Mouse (Mus musculus): ENCODE results near the gene Gm49325. TPM values are rescaled to one million over a fixed set of nuclear protein-coding genes. Genes with fewer than 3 reads are reported as not detected.
A peak's percentile ranks its signal among the peaks of the same experiment; 100 is the strongest.

The Gm49325 gene
- polyA plus RNA-seq (2014; fragmentation: Nextera tagmentation; extraction: Ambion mirVana), result 2.9 TPM in 1 of 2 replicates, not detected in the other

- Histone ChIP-seq H3K9me3 (ENCODE audit: control insufficient read depth, low read length) (peaks cover 3% of the 10 kb centered on the region; the same call in 1 of the 2 replicates), H3K4me3 (ENCODE audit: control insufficient read depth in 1 of 2, insufficient read depth in 1 of 2, low read depth in 1 of 2, low read length in 2 of 2) (peak within 1 kb of the TSS; percentile 81 to 96), H3K9ac (ENCODE audit: low read length) (peak within 1 kb of the TSS; percentile 86), H3K4me2 (ENCODE audit: low read length) (peak within 1 kb of the TSS; percentile 97), H3K36me3 (ENCODE audit: control insufficient read depth, insufficient read depth, low read length) (peaks cover 27% of the 10 kb centered on the region), H3K27me3 (ENCODE audit: control insufficient read depth, insufficient read depth, low read length) (no peaks in the 10 kb centered on the region), H3K27ac (replicated peaks in 1 of 2; ENCODE audit: control insufficient read depth in 1 of 2, insufficient read depth in 1 of 2, low read depth in 2 of 2, low read length in 2 of 2) (peak within 1 kb of the TSS; percentile 96 to 97), H3K4me1 (ENCODE audit: control insufficient read depth in 2 of 2, insufficient read depth in 2 of 2, low read length in 2 of 2) (peaks cover 15 to 19% of the 10 kb centered on the region in 2 experiments)
- ATAC-seq (ENCODE audit: insufficient number of reproducible peaks, insufficient read depth, low FRiP score, low read depth), result peak; percentile 90
- WGBS, result 2% methylated on average over 104 of the region's 119 CpGs
Observed at GRCm38 (mm10) chr10:77605908-77606826, at the start of gene Gm49325, which contains the start of gene Sumo3. TSS of gene Gm49325 (plus strand) at chr10:77606197. TSS of gene Sumo3 (plus strand) at chr10:77606097.

- WGBS, result 82% methylated on average over 7 of the region's 7 CpGs
- Histone ChIP-seq H3K27me3 (ENCODE audit: control insufficient read depth, insufficient read depth, low read length) (no peaks in the 10 kb centered on the region), H3K9me3 (ENCODE audit: control insufficient read depth, low read length) (no peaks in the 10 kb centered on the region), H3K9ac (ENCODE audit: low read length) (no peak overlapping the region), H3K27ac (replicated peaks in 1 of 2; ENCODE audit: control insufficient read depth in 1 of 2, insufficient read depth in 1 of 2, low read depth in 2 of 2, low read length in 2 of 2) (no peak overlapping the region), H3K4me1 (ENCODE audit: control insufficient read depth in 2 of 2, insufficient read depth in 2 of 2, low read length in 2 of 2) (no peaks in the 10 kb centered on the region), H3K36me3 (ENCODE audit: control insufficient read depth, insufficient read depth, low read length) (no peaks in the 10 kb centered on the region), H3K4me3 (ENCODE audit: control insufficient read depth in 1 of 2, insufficient read depth in 1 of 2, low read depth in 1 of 2, low read length in 2 of 2) (no peak overlapping the region), H3K4me2 (ENCODE audit: low read length) (no peak overlapping the region)
- ATAC-seq (ENCODE audit: insufficient number of reproducible peaks, insufficient read depth, low FRiP score, low read depth), result no peak
Observed at GRCm38 (mm10) chr10:77556631-77557030, 49.4 kb upstream of the Gm49325 start.

GRCm38 (mm10) chr10:77557641-77558040 lies 48.4 kb upstream of the Gm49325 start:
- no peak for ATAC-seq (ENCODE audit: insufficient number of reproducible peaks, insufficient read depth, low FRiP score, low read depth)
- 84% methylated on average over 4 of the region's 4 CpGs for WGBS
- no peaks in the 10 kb centered on the region for H3K27me3 ChIP-seq (ENCODE audit: control insufficient read depth, insufficient read depth, low read length)

GRCm38 (mm10) chr10:77560090-77560489 lies 45.9 kb upstream of the Gm49325 start:
- 78% methylated on average over 11 of the region's 11 CpGs for WGBS
- no peak for ATAC-seq (ENCODE audit: insufficient number of reproducible peaks, insufficient read depth, low FRiP score, low read depth)
- Histone ChIP-seq H3K36me3 (ENCODE audit: control insufficient read depth, insufficient read depth, low read length) (no peaks in the 10 kb centered on the region), H3K9ac (ENCODE audit: low read length) (no peak overlapping the region), H3K4me3 (ENCODE audit: control insufficient read depth in 1 of 2, insufficient read depth in 1 of 2, low read depth in 1 of 2, low read length in 2 of 2) (no peak overlapping the region), H3K9me3 (ENCODE audit: control insufficient read depth, low read length) (no peaks in the 10 kb centered on the region), H3K27ac (replicated peaks in 1 of 2; ENCODE audit: control insufficient read depth in 1 of 2, insufficient read depth in 1 of 2, low read depth in 2 of 2, low read length in 2 of 2) (no peak overlapping the region), H3K27me3 (ENCODE audit: control insufficient read depth, insufficient read depth, low read length) (no peaks in the 10 kb centered on the region), H3K4me2 (ENCODE audit: low read length) (no peak overlapping the region), H3K4me1 (ENCODE audit: control insufficient read depth in 2 of 2, insufficient read depth in 2 of 2, low read length in 2 of 2) (no peaks in the 10 kb centered on the region)

More at GRCm38 (mm10) chr10:77557641-77558040, 48.4 kb upstream of the Gm49325 start:
- no peaks in the 10 kb centered on the region for H3K36me3 ChIP-seq (ENCODE audit: control insufficient read depth, insufficient read depth, low read length)
- H3K9ac ChIP-seq (ENCODE audit: low read length), result no peak overlapping the region
- H3K4me2 ChIP-seq (ENCODE audit: low read length), result no peak overlapping the region
- H3K4me1 ChIP-seq (ENCODE audit: control insufficient read depth in 2 of 2, insufficient read depth in 2 of 2, low read length in 2 of 2), result no peaks in the 10 kb centered on the region
- no peaks in the 10 kb centered on the region for H3K9me3 ChIP-seq (ENCODE audit: control insufficient read depth, low read length)
- H3K4me3 ChIP-seq (ENCODE audit: control insufficient read depth in 1 of 2, insufficient read depth in 1 of 2, low read depth in 1 of 2, low read length in 2 of 2), result no peak overlapping the region
- H3K27ac ChIP-seq (replicated peaks in 1 of 2; ENCODE audit: control insufficient read depth in 1 of 2, insufficient read depth in 1 of 2, low read depth in 2 of 2, low read length in 2 of 2), result no peak overlapping the region

- no peak for ATAC-seq (ENCODE audit: insufficient number of reproducible peaks, insufficient read depth, low FRiP score, low read depth)
Observed at GRCm38 (mm10) chr10:77560830-77561229, 45.2 kb upstream of the Gm49325 start.

GRCm38 (mm10) chr10:77561508-77561907 lies 44.5 kb upstream of the Gm49325 start:
- Histone ChIP-seq H3K4me1 (ENCODE audit: control insufficient read depth in 2 of 2, insufficient read depth in 2 of 2, low read length in 2 of 2) (no peaks in the 10 kb centered on the region), H3K27me3 (ENCODE audit: control insufficient read depth, insufficient read depth, low read length) (no peaks in the 10 kb centered on the region), H3K4me2 (ENCODE audit: low read length) (no peak overlapping the region), H3K9ac (ENCODE audit: low read length) (no peak overlapping the region), H3K36me3 (ENCODE audit: control insufficient read depth, insufficient read depth, low read length) (no peaks in the 10 kb centered on the region), H3K9me3 (ENCODE audit: control insufficient read depth, low read length) (no peaks in the 10 kb centered on the region), H3K4me3 (ENCODE audit: control insufficient read depth in 1 of 2, insufficient read depth in 1 of 2, low read depth in 1 of 2, low read length in 2 of 2) (no peak overlapping the region), H3K27ac (replicated peaks in 1 of 2; ENCODE audit: control insufficient read depth in 1 of 2, insufficient read depth in 1 of 2, low read depth in 2 of 2, low read length in 2 of 2) (no peak overlapping the region)
- no peak for ATAC-seq (ENCODE audit: insufficient number of reproducible peaks, insufficient read depth, low FRiP score, low read depth)
- 59% methylated on average over 2 of the region's 2 CpGs for WGBS

More at GRCm38 (mm10) chr10:77560830-77561229, 45.2 kb upstream of the Gm49325 start:
- no peak overlapping the region for H3K4me3 ChIP-seq (ENCODE audit: control insufficient read depth in 1 of 2, insufficient read depth in 1 of 2, low read depth in 1 of 2, low read length in 2 of 2)
- H3K9me3 ChIP-seq (ENCODE audit: control insufficient read depth, low read length), result no peaks in the 10 kb centered on the region
- H3K27me3 ChIP-seq (ENCODE audit: control insufficient read depth, insufficient read depth, low read length), result no peaks in the 10 kb centered on the region
- 64% methylated on average over 9 of the region's 9 CpGs for WGBS
- H3K4me2 ChIP-seq (ENCODE audit: low read length), result no peak overlapping the region
- H3K36me3 ChIP-seq (ENCODE audit: control insufficient read depth, insufficient read depth, low read length), result no peaks in the 10 kb centered on the region
- H3K9ac ChIP-seq (ENCODE audit: low read length), result no peak overlapping the region
- no peaks in the 10 kb centered on the region for H3K4me1 ChIP-seq (ENCODE audit: control insufficient read depth in 2 of 2, insufficient read depth in 2 of 2, low read length in 2 of 2)
- no peak overlapping the region for H3K27ac ChIP-seq (replicated peaks in 1 of 2; ENCODE audit: control insufficient read depth in 1 of 2, insufficient read depth in 1 of 2, low read depth in 2 of 2, low read length in 2 of 2)

GRCm38 (mm10) chr10:77565005-77565404 lies 41.0 kb upstream of the Gm49325 start:
- no peak overlapping the region for H3K27ac ChIP-seq (replicated peaks in 1 of 2; ENCODE audit: control insufficient read depth in 1 of 2, insufficient read depth in 1 of 2, low read depth in 2 of 2, low read length in 2 of 2)
- no peak overlapping the region for H3K9ac ChIP-seq (ENCODE audit: low read length)
- no peaks in the 10 kb centered on the region for H3K27me3 ChIP-seq (ENCODE audit: control insufficient read depth, insufficient read depth, low read length)
- H3K4me3 ChIP-seq (ENCODE audit: control insufficient read depth in 1 of 2, insufficient read depth in 1 of 2, low read depth in 1 of 2, low read length in 2 of 2), result no peak overlapping the region
- H3K4me1 ChIP-seq (ENCODE audit: control insufficient read depth in 2 of 2, insufficient read depth in 2 of 2, low read length in 2 of 2), result no peaks in the 10 kb centered on the region; a peak in 1 of 4 replicates
- H3K9me3 ChIP-seq (ENCODE audit: control insufficient read depth, low read length), result no peaks in the 10 kb centered on the region
- H3K36me3 ChIP-seq (ENCODE audit: control insufficient read depth, insufficient read depth, low read length), result no peaks in the 10 kb centered on the region
- no peak for ATAC-seq (ENCODE audit: insufficient number of reproducible peaks, insufficient read depth, low FRiP score, low read depth)
- H3K4me2 ChIP-seq (ENCODE audit: low read length), result no peak overlapping the region
- 65% methylated on average over 8 of the region's 8 CpGs for WGBS

Data from heart, embryonic 14.5 days (tissue).